Mouse (Mus musculus) heart, postnatal 4 days (tissue): ENCODE data around the gene Clybl. TPM values are rescaled to one million over a fixed set of nuclear protein-coding genes. Genes with fewer than 3 reads are reported as not detected.

Experiments
- DNase-seq: peaks from one replicate; pipeline ENCODE4 v3.0.0; 2021
- total RNA-seq, 2 experiments: library from RNA; stranded (reverse); gene quantifications; 2 replicates each; pipeline ENCODE4 v1.2.3; 2021

Gene Clybl
- total RNA-seq, 2 experiments from 2014 or later = 83.0 to 94.2 TPM

DNA sequence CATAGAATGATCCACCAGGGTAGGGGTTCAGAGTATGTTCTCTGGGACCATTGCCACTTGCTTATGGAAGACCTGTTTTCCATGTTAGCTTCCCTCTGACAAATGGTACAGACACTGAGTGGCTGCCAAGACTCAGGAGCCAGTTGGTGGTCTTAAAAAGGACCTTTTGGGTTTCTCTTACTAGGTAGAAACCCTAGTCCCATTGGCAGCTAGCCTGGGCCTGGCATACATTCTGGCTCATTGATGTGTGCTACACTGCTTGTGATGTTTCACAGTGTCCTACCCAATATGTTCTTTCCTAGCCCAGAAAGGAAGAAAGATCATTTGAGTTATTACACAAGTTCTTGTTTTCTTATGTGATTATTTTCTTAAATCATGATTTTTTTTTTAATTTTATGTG lies 69.8 kb downstream of the Clybl start:
- no peak for DNase-seq

DNA sequence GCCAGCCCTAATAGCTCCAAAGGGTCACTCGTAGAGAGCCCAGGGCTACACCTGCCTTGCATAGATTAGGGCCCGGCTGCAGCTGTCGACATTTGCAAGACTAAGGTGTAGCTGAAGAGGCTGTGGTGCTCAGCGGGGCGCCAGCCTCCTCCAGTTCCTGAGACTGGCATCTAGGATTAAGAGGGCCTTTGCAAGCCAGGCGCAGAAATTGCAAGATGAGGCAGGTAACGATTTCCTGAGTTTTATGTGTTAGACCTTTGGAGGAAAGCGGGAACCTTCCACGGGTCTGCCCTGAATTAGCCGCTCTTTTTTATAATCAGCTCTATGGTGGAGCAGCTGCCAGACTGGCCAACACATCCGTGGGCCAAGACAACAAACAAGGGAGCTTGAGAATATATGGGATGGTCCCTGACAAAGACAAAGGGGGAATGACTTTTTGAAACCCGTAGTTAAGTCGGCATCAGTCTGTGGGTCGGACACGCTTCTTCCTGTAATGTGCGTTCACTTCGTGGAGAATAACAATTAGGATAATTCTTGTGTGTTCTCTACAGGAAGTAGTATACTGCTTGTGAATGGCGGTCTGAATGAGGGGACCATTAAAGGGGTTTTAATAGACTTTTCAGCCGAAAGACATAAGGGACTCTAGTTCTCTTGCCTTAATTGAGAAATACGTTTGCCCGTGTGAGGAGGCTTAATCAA lies 74.2 kb downstream of the Clybl start:
- DNase-seq = no peak

DNA sequence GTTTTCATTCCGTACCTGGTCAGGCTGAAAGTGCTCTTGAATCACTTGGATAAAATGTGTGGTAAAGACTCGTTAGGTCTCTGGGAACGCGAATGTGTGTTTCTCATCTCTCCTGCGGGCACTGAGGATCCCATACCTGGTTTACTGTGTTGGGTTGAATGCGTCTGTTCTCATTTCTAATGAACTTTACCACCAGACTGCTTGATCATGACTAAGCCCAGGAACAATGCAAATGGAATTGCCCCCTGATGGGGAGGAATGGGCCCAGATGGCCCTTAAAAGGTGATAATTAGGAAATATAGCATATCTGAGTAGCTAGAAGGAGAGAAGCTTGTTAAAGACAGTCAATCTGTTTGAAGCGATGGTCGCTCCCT lies 74.7 kb downstream of the Clybl start:
- DNase-seq = no peak

- DNase-seq = no peak
These were observed 76.8 kb downstream of the Clybl start for GRCm38 (mm10) chr14:122258297-122258696.

GRCm38 (mm10) chr14:122261250-122261649 lies 79.7 kb downstream of the Clybl start:
- no peak for DNase-seq

DNA sequence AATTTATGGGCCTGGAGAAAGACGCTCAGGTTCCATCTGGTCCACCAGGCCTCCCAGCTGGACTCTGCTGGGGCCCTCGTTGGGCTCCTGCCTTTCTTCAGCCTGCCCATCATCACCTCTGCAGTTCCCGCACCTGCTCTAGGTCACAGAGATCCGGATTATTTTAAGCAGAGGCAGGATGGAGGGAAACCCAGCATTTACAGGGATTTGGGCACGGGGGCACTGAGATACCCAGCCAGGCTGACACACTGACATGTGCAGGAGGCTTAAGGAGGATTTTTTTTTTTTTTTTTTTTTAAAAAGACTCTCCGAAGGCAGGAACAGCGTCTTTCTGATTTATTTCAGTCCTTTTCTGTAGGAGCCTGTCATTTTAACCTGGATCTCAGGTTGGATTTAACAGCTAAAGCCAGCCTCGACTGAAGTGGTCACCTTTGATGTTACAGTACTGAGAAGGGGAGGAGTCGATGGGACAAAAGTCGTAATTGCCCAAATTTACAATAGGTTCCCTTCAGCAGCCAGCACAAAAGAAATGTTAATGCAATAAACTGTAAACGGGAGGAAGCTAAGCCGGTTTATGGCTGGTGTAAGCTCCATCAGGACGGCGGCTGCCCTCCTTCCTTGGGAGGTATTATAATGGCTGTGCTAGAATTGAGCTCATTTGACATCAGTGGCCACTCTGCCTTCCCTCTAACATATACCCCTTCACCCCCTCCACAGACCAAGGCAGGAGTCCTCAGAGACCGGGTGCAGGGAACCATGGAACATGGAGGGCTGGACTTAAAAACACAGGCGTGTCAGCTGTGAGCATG lies 81.6 kb downstream of the Clybl start:
- no peak for DNase-seq

DNA sequence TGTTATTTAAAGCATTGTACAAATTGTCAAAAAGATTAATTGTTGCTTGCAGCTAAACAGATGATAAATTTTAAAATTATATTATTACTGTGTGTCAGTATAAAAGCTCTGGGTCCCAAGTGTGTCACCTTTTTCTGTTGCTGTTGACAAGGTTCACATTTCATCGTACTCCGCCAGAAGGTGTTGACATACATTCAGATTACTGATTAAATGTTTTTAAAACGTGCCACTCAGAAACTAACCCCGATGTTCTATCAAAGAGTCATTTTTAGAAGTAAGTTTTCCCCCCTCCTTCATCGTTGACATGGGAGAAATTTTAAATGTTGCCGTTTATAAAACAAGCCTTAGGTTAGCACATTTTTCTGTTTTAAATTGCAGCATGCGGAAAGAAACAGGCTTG lies 83.7 kb downstream of the Clybl start:
- no peak for DNase-seq

GRCm38 (mm10) chr14:122267590-122267989 lies 86.1 kb downstream of the Clybl start:
- DNase-seq = no peak

- no peak for DNase-seq
These were observed 89.7 kb downstream of the Clybl start for GRCm38 (mm10) chr14:122271104-122271746.

- DNase-seq = no peak
These were observed 95.6 kb downstream of the Clybl start for GRCm38 (mm10) chr14:122277142-122277541.

DNA sequence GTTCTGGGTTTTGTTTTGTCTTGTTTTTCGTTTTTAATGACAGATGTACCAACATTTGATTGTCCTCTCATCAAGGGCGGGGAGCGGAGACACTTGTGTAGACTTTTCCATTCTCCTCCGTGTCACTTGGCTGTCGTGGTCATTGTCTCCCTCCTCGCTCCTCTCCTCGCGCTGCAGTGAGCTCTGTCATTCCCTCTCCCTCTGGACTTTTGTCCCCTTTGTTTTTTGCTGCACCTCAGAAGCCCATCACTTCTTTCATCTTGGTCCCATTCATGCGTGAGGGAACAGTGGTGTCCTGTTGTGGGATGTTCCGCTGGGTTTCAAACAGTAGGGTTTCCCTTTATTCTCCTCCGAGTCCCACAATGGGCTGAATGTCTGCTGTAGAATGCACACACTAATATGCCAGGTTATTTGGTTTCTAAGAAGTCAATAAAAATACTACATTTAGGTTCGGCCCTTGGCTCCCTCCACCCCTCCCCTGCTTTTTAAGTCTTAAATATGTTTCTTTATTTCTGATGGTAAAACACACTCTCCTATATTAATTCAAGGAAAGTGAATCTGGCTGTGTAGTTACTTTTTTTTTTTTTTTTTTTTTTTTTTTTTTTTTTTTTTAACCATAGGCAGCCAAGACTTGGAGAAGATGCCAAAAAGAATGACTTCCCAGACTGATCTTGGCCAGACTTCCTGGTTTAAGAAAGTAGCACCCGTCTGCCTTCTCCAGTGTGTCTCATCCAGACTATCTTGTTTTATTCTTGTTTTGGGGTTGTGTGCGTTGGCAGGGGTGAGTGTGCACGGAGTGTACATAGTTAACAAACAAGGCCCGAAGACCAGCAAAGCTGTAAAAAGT lies 98.2 kb downstream of the Clybl start:
- no peak for DNase-seq

DNA sequence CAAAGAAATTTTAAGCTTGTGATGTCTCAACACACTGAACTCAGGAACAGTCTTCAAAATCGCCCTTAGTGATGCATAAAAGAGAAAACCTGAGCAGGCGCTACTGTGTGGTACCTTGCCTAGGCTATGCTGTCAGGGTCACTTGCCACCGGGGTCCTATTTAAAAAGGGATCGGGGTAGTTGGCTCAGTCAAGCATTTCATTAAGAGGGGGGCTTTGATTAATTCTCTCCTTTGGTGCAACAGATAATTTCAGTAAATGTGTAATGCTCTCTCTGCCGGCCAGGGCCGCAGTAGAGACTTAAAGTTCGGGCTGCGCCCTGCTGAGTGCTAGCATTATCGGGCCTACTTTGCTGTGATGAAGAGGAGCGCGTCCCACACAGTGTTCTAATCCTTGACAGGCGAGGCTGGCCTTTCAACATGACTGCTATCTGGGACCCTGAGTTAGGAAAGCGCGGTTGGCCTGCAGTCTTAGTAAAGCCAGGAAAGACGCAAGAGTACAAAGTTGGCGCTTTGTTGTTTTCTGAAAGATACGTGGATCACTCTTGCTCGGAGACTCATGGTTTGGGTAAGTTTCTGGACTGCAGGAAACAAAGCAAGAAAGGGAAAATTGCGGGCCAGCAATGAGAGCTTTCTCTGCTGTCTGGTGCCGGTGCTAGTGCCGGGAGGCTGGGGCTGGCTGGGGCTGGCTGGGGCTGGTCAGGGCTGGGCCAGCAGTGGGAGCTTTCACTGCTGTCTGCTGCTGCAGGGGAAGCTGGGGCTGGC lies 99.0 kb downstream of the Clybl start:
- peak; percentile 15 for DNase-seq

DNA sequence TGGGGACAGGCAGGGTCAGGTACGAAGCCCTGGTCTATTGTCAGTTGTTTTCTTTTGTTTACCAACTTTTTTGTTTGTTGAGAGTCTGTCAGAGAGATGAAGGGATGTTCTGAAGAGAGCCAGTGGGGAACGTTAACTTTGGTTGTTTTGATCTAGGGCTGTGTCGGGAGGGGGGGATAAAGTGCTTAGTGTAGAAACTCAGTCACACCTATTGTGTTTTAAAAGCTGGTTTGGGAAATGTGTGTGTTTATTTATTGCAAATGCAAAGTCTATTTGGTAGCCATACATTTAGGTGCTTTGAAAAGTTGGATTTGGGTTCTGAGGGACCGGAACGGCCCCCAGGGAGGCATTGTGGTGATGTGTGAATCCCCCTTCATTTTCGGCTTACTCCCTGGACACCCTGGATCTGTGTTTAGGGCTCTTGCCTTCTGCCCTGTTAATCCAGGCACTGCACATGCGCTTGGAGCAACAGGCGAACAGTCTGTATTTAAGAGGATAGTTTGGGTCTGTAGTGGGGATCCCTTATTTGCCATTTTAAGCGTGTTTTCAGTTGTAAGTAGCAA lies 99.6 kb downstream of the Clybl start:
- no peak for DNase-seq

GRCm38 (mm10) chr14:122283959-122284358 lies 102.5 kb downstream of the Clybl start:
- DNase-seq = no peak

DNA sequence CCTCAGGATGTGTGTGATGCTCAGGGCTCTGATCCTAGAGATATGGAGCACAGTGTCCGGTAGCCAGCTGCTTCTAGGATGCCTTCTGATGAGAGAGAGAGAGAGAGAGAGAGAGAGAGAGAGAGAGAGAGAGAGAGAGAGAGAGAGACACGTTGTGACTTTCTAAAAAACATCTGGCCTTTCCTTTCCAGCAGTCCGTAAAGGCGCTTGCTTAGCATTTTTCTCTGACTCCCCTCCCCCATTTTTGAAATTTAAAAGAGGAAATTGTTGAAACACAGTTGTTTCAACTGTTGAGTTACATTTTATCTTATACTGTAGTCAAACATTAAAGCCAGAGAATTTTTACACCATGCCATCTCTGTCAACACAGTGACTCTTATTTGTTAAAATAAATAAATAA lies 114.9 kb downstream of the Clybl start:
- DNase-seq = no peak

DNA sequence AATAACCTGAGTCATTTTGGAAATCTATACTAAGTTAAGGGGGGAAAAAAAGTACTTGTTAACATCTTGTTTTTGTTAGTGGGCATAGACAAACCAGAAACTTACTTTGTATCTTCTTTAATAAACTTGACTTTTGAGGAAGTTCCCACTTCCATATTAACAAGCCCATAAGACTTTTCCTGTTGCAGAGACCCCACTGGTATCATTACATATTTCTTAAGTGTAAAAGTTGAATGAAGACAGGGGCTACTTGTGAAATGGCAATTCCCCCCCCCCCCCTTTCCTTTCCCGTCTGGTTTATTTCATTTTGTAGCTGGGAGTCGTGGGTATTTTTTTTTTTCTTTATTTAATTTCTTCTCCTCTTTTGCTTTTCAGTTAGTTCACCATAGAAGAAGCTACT lies 115.4 kb downstream of the Clybl start:
- DNase-seq = no peak

- DNase-seq = no peak
These were observed 116.0 kb downstream of the Clybl start for GRCm38 (mm10) chr14:122297386-122298109.

DNA sequence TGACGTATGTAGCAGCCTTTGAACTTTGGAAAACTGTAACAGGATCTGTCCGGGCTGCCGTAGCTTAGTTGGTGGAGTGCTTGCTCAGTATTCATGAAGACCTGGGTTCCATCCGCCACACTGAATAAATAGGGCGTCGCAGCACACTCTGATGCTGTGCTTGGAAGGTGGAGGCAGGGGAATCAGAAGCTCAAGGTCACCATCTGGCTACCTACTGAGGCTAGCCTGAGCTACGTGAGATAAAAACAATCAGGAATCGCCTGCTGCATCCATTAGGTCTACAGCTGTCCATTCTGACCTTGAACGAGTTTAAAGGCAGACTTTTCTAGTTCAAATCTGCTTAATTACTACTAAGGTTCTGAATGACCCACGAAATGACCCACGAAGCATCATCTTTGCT lies 118.8 kb downstream of the Clybl start:
- no peak for DNase-seq

DNA sequence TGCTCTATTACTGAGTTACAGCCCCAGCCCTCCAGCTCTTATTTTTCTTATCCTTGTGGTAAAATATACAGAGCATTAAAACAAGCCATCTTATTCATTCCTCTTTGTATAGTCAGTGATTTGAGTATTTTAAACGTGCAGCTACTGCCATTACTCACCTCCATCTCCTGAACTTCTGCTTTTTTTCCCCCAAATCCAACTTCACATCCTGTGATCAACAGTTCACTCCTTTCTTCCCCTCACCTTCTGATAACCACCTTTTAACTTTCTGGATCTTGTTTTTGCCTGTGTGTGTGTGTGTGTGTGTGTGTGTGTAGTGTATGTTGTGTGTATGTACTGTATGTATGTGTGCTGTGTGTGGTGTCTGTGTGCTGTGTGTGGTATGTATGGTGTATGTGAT lies 122.3 kb downstream of the Clybl start:
- DNase-seq = no peak

DNA sequence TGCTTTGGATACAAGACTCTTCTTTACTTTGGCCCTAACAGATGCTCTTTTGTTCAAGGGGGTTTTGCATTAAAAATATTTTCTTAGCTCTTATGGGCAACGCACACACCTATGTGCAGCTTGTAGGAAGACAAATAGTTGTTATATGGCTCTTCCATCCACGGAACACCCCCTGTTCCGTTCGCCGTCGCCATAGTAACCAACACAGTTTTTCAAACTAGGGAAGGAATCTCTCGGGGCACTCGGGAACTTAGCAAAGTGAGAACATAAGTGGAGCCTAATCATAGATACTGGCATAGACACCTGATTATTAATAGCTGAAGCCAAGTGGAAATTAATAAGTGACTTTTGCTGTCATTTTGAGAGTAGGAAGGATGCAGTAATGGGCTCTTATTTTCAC lies 123.6 kb downstream of the Clybl start:
- no peak for DNase-seq

DNA sequence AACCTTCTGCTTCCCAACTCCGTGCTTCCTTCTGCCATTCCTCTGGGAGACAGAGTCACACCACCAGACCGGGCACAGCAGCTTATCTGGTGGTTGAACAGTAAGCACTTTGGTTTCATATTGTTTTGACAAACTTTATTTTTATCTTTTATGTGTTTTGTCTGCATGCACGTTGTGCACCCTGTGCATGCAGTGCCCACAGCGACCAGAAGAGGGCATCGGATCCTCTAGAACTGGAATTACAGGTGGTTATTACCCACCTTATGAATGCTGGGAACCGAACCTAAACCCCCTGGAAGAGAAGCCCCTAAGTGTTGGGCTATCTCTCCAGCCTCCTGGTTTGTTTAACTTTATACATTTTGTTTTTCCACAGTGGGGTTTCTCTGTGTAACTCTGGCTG lies 130.9 kb downstream of the Clybl start:
- DNase-seq = no peak
